Mouse (Mus musculus) MEL (cell line): ENCODE data around the gene Wbp2. TPM values are rescaled to one million over a fixed set of nuclear protein-coding genes. Genes with fewer than 3 reads are reported as not detected.

ENCODE experiments used
- DNase-seq: peaks from one replicate; pipeline ENCODE4 v3.0.0; 2011; ENCODE audit warnings: low read depth, low spot score
- H3K27ac ChIP-seq: 2 replicates; pipeline ENCODE4 v1.5.1; 2012; ENCODE audit warnings: low read depth, mild to moderate bottlenecking, control low read depth, low read length, moderate library complexity; ENCODE audit not compliant: control insufficient read depth
- H3K27me3 ChIP-seq, 2 experiments: fragments of 150-350 bp in 1 of 2; sonication (generic) in 1 of 2; 2 replicates each; pipeline ENCODE4 v1.6.1; 2012; ENCODE audit warnings: low read length in 2 of 2, mild to moderate bottlenecking in 2 of 2, improper control_type of control experiment in 1 of 2, moderate library complexity in 1 of 2; ENCODE audit not compliant: insufficient read depth in 2 of 2, control insufficient read depth in 1 of 2
- H3K36me3 ChIP-seq, 2 experiments: 2 replicates each; pipeline ENCODE4 v1.6.1; 2012 to 2014; ENCODE audit warnings: low read length in 2 of 2, improper control_type of control experiment in 1 of 2, inconsistent platforms in 1 of 2, mild to moderate bottlenecking in 1 of 2; ENCODE audit not compliant: insufficient read depth in 2 of 2, control insufficient read depth in 1 of 2
- H3K4me1 ChIP-seq, 2 experiments: fragments of 150-350 bp in 1 of 2; sonication (generic) in 1 of 2; 2 replicates each; pipeline ENCODE4 v1.6.1; 2012; ENCODE audit warnings: low read length in 2 of 2, improper control_type of control experiment in 1 of 2, mild to moderate bottlenecking in 1 of 2; ENCODE audit not compliant: insufficient read depth in 2 of 2, control insufficient read depth in 1 of 2
- H3K4me3 ChIP-seq, 2 experiments: fragments of 150-350 bp in 1 of 2; sonication (generic) in 1 of 2; 2 replicates each; pipeline ENCODE4 v1.5.1; 2012; ENCODE audit warnings: low read depth in 2 of 2, low read length in 2 of 2, mild to moderate bottlenecking in 2 of 2, moderate library complexity in 2 of 2, control low read depth in 1 of 2, improper control_type of control experiment in 1 of 2; ENCODE audit not compliant: control insufficient read depth in 1 of 2, insufficient read depth in 1 of 2
- H3K79me2 ChIP-seq: 2 replicates; pipeline ENCODE4 v1.6.1; 2012; ENCODE audit warnings: mild to moderate bottlenecking, low read length, moderate library complexity; ENCODE audit not compliant: control insufficient read depth, poor library complexity, insufficient read depth
- H3K9ac ChIP-seq: 2 replicates; pipeline ENCODE4 v1.6.1; 2012; ENCODE audit warnings: low read depth, mild to moderate bottlenecking, control low read depth, low read length, moderate library complexity; ENCODE audit not compliant: control insufficient read depth, poor library complexity, severe bottlenecking
- H3K9me3 ChIP-seq: fragments of 150-350 bp; sonication (generic); replicated peaks from 2 replicates; pipeline ENCODE4 v1.6.1; 2012; ENCODE audit warnings: mild to moderate bottlenecking, low read length, improper control_type of control experiment, moderate library complexity; ENCODE audit not compliant: insufficient read depth
- CHD1 ChIP-seq: IDR thresholded peaks from 2 replicates; pipeline ENCODE4 v1.6.1; 2012; ENCODE audit warnings: low read depth, mild to moderate bottlenecking, inconsistent platforms, low read length, improper control_type of control experiment
- CHD2 ChIP-seq: IDR thresholded peaks from 2 replicates; pipeline ENCODE4 v1.6.1; 2011; ENCODE audit warnings: low read length, improper control_type of control experiment
- CTCF ChIP-seq, 3 experiments: IDR thresholded peaks in 2 of 3; conservative IDR thresholded peaks in 1 of 3; 2 replicates each; pipeline ENCODE4 v1.5.1; 2011 to 2012; ENCODE audit warnings: low read length in 3 of 3, low read depth in 2 of 3, mild to moderate bottlenecking in 2 of 3, improper control_type of control experiment in 1 of 3, inconsistent platforms in 1 of 3, mixed read lengths in 1 of 3, moderate library complexity in 1 of 3; ENCODE audit not compliant: control insufficient read depth in 1 of 3, insufficient read depth in 1 of 3, poor library complexity in 1 of 3, severe bottlenecking in 1 of 3
- ELF1 ChIP-seq: IDR thresholded peaks from 2 replicates; pipeline ENCODE4 v1.6.1; 2014; ENCODE audit warnings: low read depth, mild to moderate bottlenecking, inconsistent platforms, low read length, improper control_type of control experiment, moderate library complexity
- ETS1 ChIP-seq: IDR thresholded peaks from 2 replicates; pipeline ENCODE4 v1.6.1; 2012; ENCODE audit warnings: low read depth, mild to moderate bottlenecking, inconsistent platforms, low read length, improper control_type of control experiment, moderate library complexity
- GABPA ChIP-seq: IDR thresholded peaks from 2 replicates; pipeline ENCODE4 v1.6.1; 2012; ENCODE audit warnings: low read depth, mild to moderate bottlenecking, inconsistent platforms, low read length, improper control_type of control experiment, moderate library complexity
- GATA1 ChIP-seq: IDR thresholded peaks from 2 replicates; pipeline ENCODE4 v1.6.1; 2011; ENCODE audit warnings: low read depth, low read length, improper control_type of control experiment
- HCFC1 ChIP-seq: IDR thresholded peaks from 2 replicates; pipeline ENCODE4 v1.6.1; 2012; ENCODE audit warnings: low read depth, mild to moderate bottlenecking, inconsistent platforms, low read length, improper control_type of control experiment, moderate library complexity
- JUND ChIP-seq: IDR thresholded peaks from 2 replicates; pipeline ENCODE4 v1.6.1; 2011; ENCODE audit warnings: low read depth, mild to moderate bottlenecking, improper control_type of control experiment, low read length
- MAFK ChIP-seq: IDR thresholded peaks from 2 replicates; pipeline ENCODE4 v1.6.1; 2011; ENCODE audit warnings: low read depth, mild to moderate bottlenecking, low read length, improper control_type of control experiment, borderline replicate concordance
- MAX ChIP-seq: IDR thresholded peaks from 2 replicates; pipeline ENCODE4 v1.6.1; 2011; ENCODE audit warnings: low read length, improper control_type of control experiment
- MAZ ChIP-seq: IDR thresholded peaks from 2 replicates; pipeline ENCODE4 v1.6.1; 2012; ENCODE audit warnings: low read depth, mild to moderate bottlenecking, inconsistent platforms, low read length, improper control_type of control experiment
- MXI1 ChIP-seq: IDR thresholded peaks from 2 replicates; pipeline ENCODE4 v1.6.1; 2011; ENCODE audit warnings: mild to moderate bottlenecking, low read depth, low read length, improper control_type of control experiment
- MYC ChIP-seq: IDR thresholded peaks from 2 replicates; pipeline ENCODE4 v1.6.1; 2011; ENCODE audit warnings: low read depth, mild to moderate bottlenecking, low read length, improper control_type of control experiment, moderate library complexity
- NELFE ChIP-seq: IDR thresholded peaks from 2 replicates; pipeline ENCODE4 v1.6.1; 2011; ENCODE audit warnings: low read depth, low read length, improper control_type of control experiment
- NRF1 ChIP-seq: IDR thresholded peaks from 2 replicates; pipeline ENCODE4 v1.6.1; 2014; ENCODE audit warnings: low read depth, mild to moderate bottlenecking, inconsistent platforms, low read length, improper control_type of control experiment, moderate library complexity; ENCODE audit not compliant: poor library complexity, insufficient read depth, severe bottlenecking
- POLR2AphosphoS2 ChIP-seq: IDR thresholded peaks from 2 replicates; pipeline ENCODE4 v1.6.1; 2011; ENCODE audit warnings: low read length, improper control_type of control experiment
- RCOR1 ChIP-seq: IDR thresholded peaks from 2 replicates; pipeline ENCODE4 v1.6.1; 2012; ENCODE audit warnings: low read depth, mild to moderate bottlenecking, inconsistent platforms, low read length, improper control_type of control experiment
- SIN3A ChIP-seq: IDR thresholded peaks from 2 replicates; pipeline ENCODE4 v1.6.1; 2012; ENCODE audit warnings: low read length, improper control_type of control experiment, inconsistent platforms
- TAL1 ChIP-seq: IDR thresholded peaks from 2 replicates; pipeline ENCODE4 v1.6.1; 2012; ENCODE audit warnings: mild to moderate bottlenecking, inconsistent platforms, low read length, moderate library complexity, mixed read lengths
- UBTF ChIP-seq: IDR thresholded peaks from 2 replicates; pipeline ENCODE4 v1.6.1; 2012; ENCODE audit warnings: low read depth, mild to moderate bottlenecking, inconsistent platforms, low read length, improper control_type of control experiment, moderate library complexity, borderline replicate concordance; ENCODE audit not compliant: insufficient read depth
- USF2 ChIP-seq, 2 experiments: IDR thresholded peaks; 2 replicates each; pipeline ENCODE4 v1.6.1; 2011 to 2012; ENCODE audit warnings: improper control_type of control experiment in 2 of 2, low read length in 2 of 2, borderline replicate concordance in 1 of 2, inconsistent platforms in 1 of 2, low read depth in 1 of 2, mild to moderate bottlenecking in 1 of 2; ENCODE audit not compliant: insufficient read depth in 1 of 2
- ZMIZ1 ChIP-seq: IDR thresholded peaks from 2 replicates; pipeline ENCODE4 v1.6.1; 2012; ENCODE audit warnings: low read depth, mild to moderate bottlenecking, inconsistent platforms, low read length, improper control_type of control experiment, moderate library complexity
- polyA plus RNA-seq, 2 experiments: library from polyadenylated mRNA; stranded (reverse) in 1 of 2; unstranded in 1 of 2; fragments of >175 nt in 1 of 2; fragments of >200 nt in 1 of 2; gene quantifications; 2 replicates each; pipeline versions ENCODE4 v1.2.1 to v1.2.4; 2012; ENCODE audit warnings: low replicate concordance in 2 of 2, low read depth in 1 of 2; ENCODE audit not compliant: insufficient read length in 2 of 2, insufficient read depth in 1 of 2, missing spikeins in 1 of 2
- total RNA-seq: library from RNA; depleted of rRNA; stranded (reverse); fragments of 300-350 nt; gene quantifications from 2 replicates; pipeline ENCODE4 v1.2.3, GENCODE M21; 2012

Wbp2 gene
- total and polyA plus RNA-seq, 3 experiments, result 16.5 to 75.8 TPM; not detected in 1

DNA sequence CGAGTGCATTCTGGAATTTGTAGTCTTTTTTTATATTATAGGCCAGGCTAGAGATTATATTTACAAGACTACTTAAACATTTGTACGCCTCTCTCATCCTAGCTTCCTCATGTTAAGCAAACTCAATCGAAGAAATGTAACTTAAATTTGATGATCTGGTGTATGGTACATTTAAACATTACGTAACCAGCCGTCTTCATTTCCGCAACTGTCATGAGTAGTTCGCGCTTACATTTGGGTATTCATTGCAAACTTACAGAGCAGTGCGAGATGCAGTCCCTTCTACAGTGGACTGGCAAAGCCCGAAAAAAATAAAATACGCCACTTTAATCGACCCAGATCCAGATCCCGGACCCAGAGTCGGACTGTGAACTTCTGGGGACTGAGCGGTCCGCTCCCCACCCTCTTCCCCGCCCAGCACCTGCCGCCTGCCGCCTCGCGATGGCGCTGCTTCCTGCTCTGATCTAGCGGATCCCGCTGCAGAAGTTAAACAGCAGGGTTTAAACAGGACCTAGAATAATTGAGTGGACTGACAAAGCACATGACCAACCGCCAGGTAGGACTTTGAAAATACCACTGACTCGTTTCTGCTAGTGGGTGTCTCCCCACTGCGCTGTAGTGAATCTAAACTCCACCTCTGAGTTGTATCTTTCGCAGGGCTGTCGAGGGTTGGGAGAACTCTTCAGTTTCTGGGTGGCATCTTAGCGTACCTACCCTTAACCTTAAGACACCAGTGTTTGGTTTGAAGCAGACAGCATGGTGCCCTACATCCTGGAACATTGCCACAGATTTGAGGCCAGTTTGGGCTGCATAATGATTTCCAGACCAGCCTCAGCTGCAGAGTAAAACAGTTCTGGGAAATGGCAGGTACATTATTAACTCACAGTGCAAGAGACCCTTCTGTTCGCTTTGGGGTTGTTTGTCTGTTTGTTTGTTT, 667 bp upstream of the Wbp2 start (continued):
- TF ChIP-seq ZMIZ1, result no peak
- peak; percentile 94; the same call in 1 of the 2 replicates for TF ChIP-seq MAZ
- no peak for TF ChIP-seq CHD1
- no peak for TF ChIP-seq GATA1
- TF ChIP-seq POLR2AphosphoS2, result no peak
- peak; percentile 78 for TF ChIP-seq MAX
- peak; percentile 54 for TF ChIP-seq ELF1
- TF ChIP-seq MAFK, result no peak
- no peak for TF ChIP-seq RCOR1
- TF ChIP-seq NRF1, result no peak
- TF ChIP-seq USF2 (IDR thresholded peaks at IDR 0.05; ENCODE audit: borderline replicate concordance in 1 of 2, insufficient read depth in 1 of 2, low read depth in 1 of 2, low read length in 2 of 2), result no peak
- no peak for TF ChIP-seq UBTF
- no peak; the same call in 1 of the 2 replicates for TF ChIP-seq HCFC1
- TF ChIP-seq MXI1, result peak; percentile 81
- no peak for TF ChIP-seq GABPA
- no peak for TF ChIP-seq CHD2
- no peak for TF ChIP-seq JUND
- peak; percentile 62; the same call in 1 of the 2 replicates for TF ChIP-seq MYC
- peak; percentile 68; the same call in 1 of the 2 replicates for TF ChIP-seq ETS1
- no peak for TF ChIP-seq TAL1

DNA sequence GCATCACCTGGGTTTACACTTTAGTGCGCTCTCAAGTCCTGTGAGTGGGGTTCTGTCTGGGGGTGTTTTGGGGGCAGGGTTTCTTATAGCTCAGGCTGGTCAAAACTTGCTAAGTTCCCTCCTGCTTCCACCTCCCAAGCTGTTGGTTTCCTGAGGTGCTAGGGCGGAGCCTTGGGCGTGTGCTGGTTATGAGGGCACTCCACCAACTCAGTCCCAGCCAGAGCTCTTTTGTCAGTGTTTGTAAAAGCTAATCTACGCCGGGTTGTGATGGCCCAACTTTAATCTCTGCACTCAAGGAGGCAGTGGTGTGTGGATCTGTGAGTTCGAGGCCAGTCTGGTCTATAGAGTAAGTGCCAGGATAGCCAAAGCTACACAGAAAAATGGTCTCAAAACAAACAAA, 2.6 kb downstream of the Wbp2 start:
- Histone ChIP-seq H3K27ac (no peak overlapping the region; the same call in 1 of the 2 replicates), H3K9me3 (no peaks in the 10 kb centered on the region), H3K4me3 (no peak overlapping the region), H3K9ac (no peak overlapping the region), H3K36me3 (peaks cover 0 to 36% of the 10 kb centered on the region in 2 experiments; a peak in 2 of 4 replicates), H3K27me3 (no peaks in the 10 kb centered on the region), H3K4me1 (peaks cover 10 to 39% of the 10 kb centered on the region in 2 experiments), H3K79me2 (peaks cover 9% of the 10 kb centered on the region)
- DNase-seq, result peak; percentile 69
- TF ChIP-seq SIN3A (peak; percentile 25; the same call in 1 of the 2 replicates), TAL1 (no peak), MAX (peak; percentile 43; the same call in 1 of the 2 replicates), GABPA (no peak), CTCF (IDR thresholded peaks at IDR 0.05 in 2 of 3, conservative IDR thresholded peaks at IDR 0.05 in 1 of 3; ENCODE audit: control insufficient read depth in 1 of 3, insufficient read depth in 1 of 3, low read depth in 2 of 3, low read length in 3 of 3, poor library complexity in 1 of 3, severe bottlenecking in 1 of 3) (no peak), NELFE (peak; percentile 15; the same call in 1 of the 2 replicates), CHD2 (no peak)
